Mouse (Mus musculus): ENCODE data around the gene 4930518I15Rik. TPM values are rescaled to one million over a fixed set of nuclear protein-coding genes. Genes with fewer than 3 reads are reported as not detected.
A peak's percentile ranks its signal among the peaks of the same experiment; 100 is the strongest.
"Not testable (repeated sequence)": the region's sequence is repeated elsewhere in the genome, so short reads cannot be mapped to it uniquely, and the experiment has no call there.

The 4930518I15Rik gene
- polyA plus RNA-seq, 1 experiment from 2014 or later: 9.1 TPM

GRCm38 (mm10) chr2:156892821-156893220, 35.1 kb upstream of the 4930518I15Rik start:
- H3K9me3 ChIP-seq: no peaks in the 10 kb centered on the region
- H3K4me1 ChIP-seq (replicated peaks): peaks cover 14% of the 10 kb centered on the region
- no peak overlapping the region for H3K9ac ChIP-seq
- H3K4me2 ChIP-seq: no peak overlapping the region
- no peaks in the 10 kb centered on the region for H3K27me3 ChIP-seq
- H3K4me3 ChIP-seq: no peak overlapping the region
- 66% methylated on average over 6 of the region's 6 CpGs for WGBS
- no peaks in the 10 kb centered on the region for H3K36me3 ChIP-seq
- no peak for ATAC-seq (ENCODE audit: low FRiP score, low read depth)
- no peak overlapping the region for H3K27ac ChIP-seq (replicated peaks)

DNA sequence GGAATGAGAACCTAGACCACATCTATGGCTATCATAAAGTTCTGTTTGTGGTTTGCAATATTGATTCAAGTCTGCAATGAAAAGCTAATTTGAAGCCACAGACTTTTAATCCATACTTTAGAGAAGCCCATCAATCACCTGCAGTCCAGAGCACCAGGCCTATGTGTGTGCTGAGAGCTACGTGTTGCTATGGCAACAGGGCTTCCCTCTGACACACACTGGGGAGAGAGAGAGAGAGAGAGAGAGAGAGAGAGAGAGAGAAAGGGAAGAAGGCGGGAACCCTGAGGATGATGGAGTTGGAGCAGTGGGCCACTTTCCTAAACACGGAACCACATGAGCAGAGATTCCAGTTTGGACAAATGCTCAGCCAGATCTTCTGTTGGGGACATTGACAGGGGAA, 34.5 kb upstream of the 4930518I15Rik start:
- ATAC-seq (ENCODE audit: low FRiP score, low read depth): peak; percentile 71; the same call in 1 of the 2 replicates
- WGBS: 21% methylated on average over 3 of the region's 3 CpGs
- Histone ChIP-seq H3K27ac (replicated peaks) (peak overlapping the region; percentile 39; the same call in 1 of the 2 replicates), H3K27me3 (no peaks in the 10 kb centered on the region), H3K4me3 (no peak overlapping the region), H3K4me1 (replicated peaks) (peaks cover 14% of the 10 kb centered on the region), H3K4me2 (no peak overlapping the region), H3K9ac (no peak overlapping the region), H3K9me3 (no peaks in the 10 kb centered on the region), H3K36me3 (no peaks in the 10 kb centered on the region)

- no peak overlapping the region for H3K4me2 ChIP-seq
- no peaks in the 10 kb centered on the region for H3K36me3 ChIP-seq
- no peaks in the 10 kb centered on the region for H3K9me3 ChIP-seq
- WGBS: 84% methylated on average over 3 of the region's 3 CpGs
- peaks cover 14% of the 10 kb centered on the region for H3K4me1 ChIP-seq (replicated peaks)
- no peak overlapping the region for H3K27ac ChIP-seq (replicated peaks)
- H3K27me3 ChIP-seq: no peaks in the 10 kb centered on the region
- H3K4me3 ChIP-seq: no peak overlapping the region
- ATAC-seq (ENCODE audit: low FRiP score, low read depth): no peak
- no peak overlapping the region for H3K9ac ChIP-seq
Observed at GRCm38 (mm10) chr2:156888490-156888889, 30.7 kb upstream of the 4930518I15Rik start.

GRCm38 (mm10) chr2:156887017-156887416, 29.3 kb upstream of the 4930518I15Rik start, which contains the start of gene Sla2:
Gene Sla2, minus strand, starts transcription at chr2:156887192.
- Histone ChIP-seq H3K4me2 (no peak within 1 kb of the TSS), H3K9ac (no peak within 1 kb of the TSS), H3K4me1 (replicated peaks) (peaks cover 2% of the 10 kb centered on the region), H3K27me3 (no peaks in the 10 kb centered on the region), H3K36me3 (no peaks in the 10 kb centered on the region), H3K27ac (replicated peaks) (no peak within 1 kb of the TSS), H3K9me3 (no peaks in the 10 kb centered on the region), H3K4me3 (no peak within 1 kb of the TSS)
- ATAC-seq (ENCODE audit: low FRiP score, low read depth): no peak
- 69% methylated on average over 6 of the region's 6 CpGs for WGBS

GRCm38 (mm10) chr2:156886084-156886631, 28.4 kb upstream of the 4930518I15Rik start:
- Histone ChIP-seq H3K9me3 (no peaks in the 10 kb centered on the region), H3K9ac (no peak overlapping the region), H3K36me3 (no peaks in the 10 kb centered on the region), H3K4me1 (replicated peaks) (no peaks in the 10 kb centered on the region), H3K27ac (replicated peaks) (no peak overlapping the region), H3K27me3 (no peaks in the 10 kb centered on the region), H3K4me2 (no peak overlapping the region), H3K4me3 (no peak overlapping the region)
- no peak for ATAC-seq (ENCODE audit: low FRiP score, low read depth)
- WGBS: 84% methylated on average over 10 of the region's 10 CpGs

- H3K36me3 ChIP-seq; H3K4me2 ChIP-seq; H3K4me3 ChIP-seq; H3K9ac ChIP-seq; ATAC-seq (ENCODE audit: low FRiP score, low read depth); H3K27ac ChIP-seq (replicated peaks); H3K4me1 ChIP-seq (replicated peaks); H3K27me3 ChIP-seq; H3K9me3 ChIP-seq: not testable (repeated sequence)
- 75% methylated on average over 2 of the region's 2 CpGs for WGBS
Observed at GRCm38 (mm10) chr2:156885666-156886065, 27.9 kb upstream of the 4930518I15Rik start.

DNA sequence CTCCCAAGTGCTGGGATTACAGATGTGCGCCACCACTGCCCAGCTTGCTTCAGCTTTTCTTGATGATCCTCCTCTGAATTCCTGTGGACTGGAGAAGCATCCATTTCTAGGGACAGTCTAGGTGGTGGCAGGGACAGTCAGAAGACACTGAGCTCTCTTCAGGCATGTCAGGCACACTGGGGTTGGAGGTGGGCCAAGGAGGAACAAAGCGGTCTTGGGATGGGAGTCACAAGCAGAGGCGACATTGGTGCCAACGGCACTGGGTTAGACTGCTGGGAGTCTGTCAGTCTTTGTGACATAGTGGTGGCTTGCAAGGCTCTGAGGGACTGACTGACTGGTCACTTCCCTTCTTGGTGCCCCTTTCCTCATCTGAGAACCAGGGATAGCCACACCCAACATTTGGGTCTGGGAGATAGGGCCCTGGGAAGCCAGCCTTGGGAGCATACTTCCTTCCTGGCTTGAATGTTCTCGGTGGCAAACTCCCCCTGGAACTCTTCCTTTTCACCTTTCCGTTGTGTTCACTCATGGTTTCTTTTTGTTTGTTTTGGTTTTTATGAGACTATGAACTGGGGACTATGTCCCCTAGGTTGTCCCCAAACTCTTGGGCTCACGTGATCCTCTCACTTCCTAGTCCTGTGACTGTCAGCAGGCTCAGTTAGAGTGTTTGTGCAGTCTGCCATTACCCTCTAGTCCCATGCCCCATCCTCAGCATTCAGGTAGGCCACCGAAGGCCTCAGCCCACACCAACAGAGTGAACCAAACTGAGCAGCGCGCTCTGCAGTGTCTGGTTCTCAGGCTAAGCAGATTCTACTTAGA, 26.9 kb upstream of the 4930518I15Rik start:
- Histone ChIP-seq H3K4me2 (no peak overlapping the region), H3K36me3 (no peaks in the 10 kb centered on the region), H3K27me3 (no peaks in the 10 kb centered on the region), H3K4me3 (no peak overlapping the region), H3K9ac (no peak overlapping the region), H3K9me3 (no peaks in the 10 kb centered on the region), H3K27ac (replicated peaks) (no peak overlapping the region), H3K4me1 (replicated peaks) (no peaks in the 10 kb centered on the region)
- ATAC-seq (ENCODE audit: low FRiP score, low read depth): no peak
- 91% methylated on average over 10 of the region's 10 CpGs for WGBS

GRCm38 (mm10) chr2:156882431-156883001, 24.8 kb upstream of the 4930518I15Rik start:
- H3K27ac ChIP-seq (replicated peaks): no peak overlapping the region
- no peak for ATAC-seq (ENCODE audit: low FRiP score, low read depth)
- H3K27me3 ChIP-seq: no peaks in the 10 kb centered on the region
- no peaks in the 10 kb centered on the region for H3K9me3 ChIP-seq
- 54% methylated on average over 10 of the region's 10 CpGs for WGBS
- no peak overlapping the region for H3K4me3 ChIP-seq
- no peaks in the 10 kb centered on the region for H3K4me1 ChIP-seq (replicated peaks)
- no peak overlapping the region for H3K9ac ChIP-seq
- H3K4me2 ChIP-seq: no peak overlapping the region
- H3K36me3 ChIP-seq: no peaks in the 10 kb centered on the region

DNA sequence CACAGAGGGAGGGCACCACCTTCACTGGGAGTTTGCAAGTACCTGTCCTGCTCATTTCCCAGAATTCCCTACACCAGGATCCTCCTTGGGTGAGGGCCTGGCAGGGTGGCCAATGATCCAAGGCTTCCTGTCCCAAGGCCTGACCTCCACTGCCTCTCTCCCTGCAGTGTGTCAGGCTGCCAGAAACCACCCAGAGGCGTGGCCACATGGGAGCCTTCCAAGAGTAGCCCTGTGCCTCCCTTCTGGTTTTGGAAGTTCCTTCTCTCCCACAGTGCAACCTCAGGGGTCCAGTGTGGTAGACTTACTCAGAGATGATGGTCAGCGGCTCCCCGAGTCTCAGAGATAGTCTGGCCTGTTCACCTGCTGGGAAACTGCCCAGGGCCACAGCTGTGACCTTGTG, 21.8 kb upstream of the 4930518I15Rik start:
- 79% methylated on average over 3 of the region's 3 CpGs for WGBS
- ATAC-seq (ENCODE audit: low FRiP score, low read depth): no peak
- Histone ChIP-seq H3K27me3 (no peaks in the 10 kb centered on the region), H3K9me3 (no peaks in the 10 kb centered on the region), H3K27ac (replicated peaks) (no peak overlapping the region), H3K9ac (no peak overlapping the region), H3K4me1 (replicated peaks) (no peaks in the 10 kb centered on the region), H3K4me2 (no peak overlapping the region), H3K4me3 (no peak overlapping the region), H3K36me3 (peaks cover 10% of the 10 kb centered on the region)

DNA sequence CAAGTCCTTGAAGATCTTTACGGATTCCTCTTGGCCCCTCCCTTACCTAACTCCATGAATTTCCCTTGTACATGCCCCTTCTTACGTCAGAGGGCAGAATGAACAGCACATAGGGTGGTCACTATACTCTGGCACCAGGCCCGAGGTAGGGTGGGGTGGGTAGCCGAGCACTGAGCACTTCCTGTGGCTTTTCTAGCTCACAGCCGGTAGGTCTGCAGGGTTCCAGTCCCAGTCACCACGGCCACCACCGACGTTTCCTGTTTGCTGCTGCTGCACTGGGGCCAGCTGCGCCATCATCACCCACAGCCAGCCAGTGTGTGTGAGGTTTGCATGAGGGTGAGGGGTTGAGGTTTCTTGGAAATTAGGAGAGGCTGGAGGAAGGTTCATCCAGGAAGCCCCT, 20.0 kb upstream of the 4930518I15Rik start:
- ATAC-seq (ENCODE audit: low FRiP score, low read depth): no peak
- H3K27ac ChIP-seq (replicated peaks): no peak overlapping the region
- H3K27me3 ChIP-seq: no peaks in the 10 kb centered on the region

DNA sequence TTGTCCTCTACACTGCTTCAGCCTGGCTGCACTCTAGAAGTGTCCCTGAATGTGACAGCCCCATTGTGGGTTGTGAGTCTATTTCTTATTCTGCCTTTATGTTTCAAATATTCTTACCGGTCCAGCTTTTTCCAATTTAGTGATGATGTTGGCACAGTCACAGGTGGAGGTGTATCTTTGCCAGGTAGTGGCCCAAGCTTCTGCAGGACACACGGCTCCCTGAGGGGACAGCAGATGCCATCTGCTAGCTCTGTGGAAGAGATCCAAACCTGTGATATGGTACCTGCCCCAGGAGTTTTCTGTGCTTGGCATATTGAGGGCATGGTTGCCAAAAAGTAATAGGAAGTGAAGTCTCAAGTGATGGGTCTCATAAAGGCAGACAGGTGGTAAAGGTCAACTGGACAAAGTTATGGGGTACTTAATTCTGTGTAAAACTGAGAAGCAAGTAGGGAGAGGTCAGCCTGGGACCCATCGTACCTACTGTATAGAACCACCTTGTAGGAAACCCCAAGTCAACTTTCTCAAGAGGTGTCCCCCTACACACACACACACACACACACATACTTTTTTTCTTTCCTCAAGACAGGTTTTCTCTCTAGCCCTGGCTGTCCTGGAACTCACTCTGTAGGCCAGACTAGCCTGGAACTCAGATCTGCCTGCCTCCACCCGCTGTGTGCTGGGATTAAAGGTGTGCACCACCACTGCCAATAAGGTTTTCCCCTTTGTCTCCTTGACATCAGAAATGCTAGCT, 17.2 kb upstream of the 4930518I15Rik start:
- H3K36me3 ChIP-seq: peaks cover 34% of the 10 kb centered on the region
- H3K4me1 ChIP-seq (replicated peaks): 0 out of 2 replicates have a peak, but pooled peaks cover 4% of the 10 kb centered on the region
- ATAC-seq (ENCODE audit: low FRiP score, low read depth): no peak
- H3K27ac ChIP-seq (replicated peaks): no peak overlapping the region
- H3K4me3 ChIP-seq: no peak overlapping the region
- no peaks in the 10 kb centered on the region for H3K27me3 ChIP-seq
- no peaks in the 10 kb centered on the region for H3K9me3 ChIP-seq
- no peak overlapping the region for H3K9ac ChIP-seq
- 93% methylated on average over 4 of the region's 4 CpGs for WGBS
- no peak overlapping the region for H3K4me2 ChIP-seq

More for the DNA sequence above, 20.0 kb upstream of the 4930518I15Rik start:
- WGBS: 66% methylated on average over 9 of the region's 9 CpGs
- H3K9ac ChIP-seq: no peak overlapping the region
- peaks cover 25% of the 10 kb centered on the region for H3K36me3 ChIP-seq
- no peak overlapping the region for H3K4me3 ChIP-seq
- H3K4me1 ChIP-seq (replicated peaks): no peaks in the 10 kb centered on the region
- H3K4me2 ChIP-seq: no peak overlapping the region
- H3K9me3 ChIP-seq: no peaks in the 10 kb centered on the region

Data from hindbrain, embryonic 15.5 days (tissue).